Mouse (Mus musculus) large intestine, adult 2 months (tissue): ENCODE data around the gene Tnr. TPM values are rescaled to one million over a fixed set of nuclear protein-coding genes. Genes with fewer than 3 reads are reported as not detected.

ENCODE experiments used
- DNase-seq: peaks from one replicate; pipeline ENCODE4 v3.0.0-alpha.2; 2012; ENCODE audit warnings: low read depth, low spot score
- WGBS: fragments of 180-500 bp; shearing (Covaris S2); methylation state at CpG from one replicate; pipeline ENCODE4 v1.1.7; 2018; 5-methylcytosine and 5-hydroxymethylcytosine counted together
- polyA plus RNA-seq: library from polyadenylated mRNA; depleted of rRNA; stranded (reverse); fragments of >200 nt; gene quantifications from 2 replicates; pipeline ENCODE4 v1.2.3, GENCODE M21; 2012

The Tnr gene
- polyA plus RNA-seq, 1 experiment, result 0.04 TPM

GRCm38 (mm10) chr1:159764897-159765296 is 241.3 kb downstream of the Tnr start:
- WGBS, result 42% methylated on average over 2 of the region's 2 CpGs
- DNase-seq, result no peak

GRCm38 (mm10) chr1:159769948-159770347 is 246.4 kb downstream of the Tnr start:
- WGBS, result 78% methylated on average over 6 of the region's 6 CpGs
- DNase-seq, result no peak

GRCm38 (mm10) chr1:159773671-159774070 is 250.1 kb downstream of the Tnr start:
- DNase-seq, result no peak
- 73% methylated on average over 12 of the region's 12 CpGs for WGBS

GRCm38 (mm10) chr1:159775168-159775567 is 251.6 kb downstream of the Tnr start:
- no peak for DNase-seq
- 73% methylated on average over 3 of the region's 3 CpGs for WGBS

GRCm38 (mm10) chr1:159777107-159777506 is 253.5 kb downstream of the Tnr start:
- DNase-seq, result no peak
- WGBS, result 77% methylated on average over 3 of the region's 3 CpGs

- WGBS, result 77% methylated on average over 3 of the region's 3 CpGs
- no peak for DNase-seq
Measured at GRCm38 (mm10) chr1:159779424-159779823, 255.9 kb downstream of the Tnr start.

GRCm38 (mm10) chr1:159783842-159784241 is 260.3 kb downstream of the Tnr start:
- DNase-seq, result no peak
- WGBS, result 37% methylated on average over 5 of the region's 5 CpGs

- 66% methylated on average over 4 of the region's 4 CpGs for WGBS
- DNase-seq, result no peak
Measured at GRCm38 (mm10) chr1:159788312-159788711, 264.7 kb downstream of the Tnr start.

- 92% methylated on average over 2 of the region's 2 CpGs for WGBS
- no peak for DNase-seq
Measured at GRCm38 (mm10) chr1:159792546-159792945, 269.0 kb downstream of the Tnr start.

GRCm38 (mm10) chr1:159796021-159796420 is 272.5 kb downstream of the Tnr start:
- WGBS, result 45% methylated on average over 2 of the region's 2 CpGs

GRCm38 (mm10) chr1:159800366-159800765 is 276.8 kb downstream of the Tnr start:
- 78% methylated on average over 5 of the region's 5 CpGs for WGBS

More at GRCm38 (mm10) chr1:159796021-159796420, 272.5 kb downstream of the Tnr start:
- no peak for DNase-seq

GRCm38 (mm10) chr1:159801753-159802152 is 278.2 kb downstream of the Tnr start:
- no peak for DNase-seq
- 67% methylated on average over 4 of the region's 4 CpGs for WGBS

More at GRCm38 (mm10) chr1:159800366-159800765, 276.8 kb downstream of the Tnr start:
- no peak for DNase-seq

- no peak for DNase-seq
Measured at GRCm38 (mm10) chr1:159803711-159804110, 280.1 kb downstream of the Tnr start.

GRCm38 (mm10) chr1:159809493-159809892 is 285.9 kb downstream of the Tnr start:
- 45% methylated on average over 3 of the region's 3 CpGs for WGBS
- DNase-seq, result no peak

- WGBS, result 80% methylated on average over 2 of the region's 2 CpGs
- no peak for DNase-seq
Measured at GRCm38 (mm10) chr1:159811805-159812204, 288.2 kb downstream of the Tnr start.

GRCm38 (mm10) chr1:159812820-159813411 is 289.3 kb downstream of the Tnr start:
- DNase-seq, result no peak

GRCm38 (mm10) chr1:159814348-159814747 is 290.8 kb downstream of the Tnr start:
- 39% methylated on average over 3 of the region's 3 CpGs for WGBS
- no peak for DNase-seq

More at GRCm38 (mm10) chr1:159812820-159813411, 289.3 kb downstream of the Tnr start:
- 10% methylated on average over 7 of the region's 8 CpGs for WGBS

GRCm38 (mm10) chr1:159816614-159817371 is 293.2 kb downstream of the Tnr start:
- WGBS, result 45% methylated on average over 8 of the region's 8 CpGs
- no peak for DNase-seq

- no peak for DNase-seq
- 54% methylated on average over 3 of the region's 3 CpGs for WGBS
Measured at GRCm38 (mm10) chr1:159819511-159819910, 295.9 kb downstream of the Tnr start.

- no peak for DNase-seq
Measured at GRCm38 (mm10) chr1:159822416-159822815, 298.8 kb downstream of the Tnr start.

GRCm38 (mm10) chr1:159828531-159828930 is 305.0 kb downstream of the Tnr start:
- 75% methylated on average over 2 of the region's 2 CpGs for WGBS
- no peak for DNase-seq

More at GRCm38 (mm10) chr1:159822416-159822815, 298.8 kb downstream of the Tnr start:
- 36% methylated on average over 2 of the region's 2 CpGs for WGBS
